Mouse (Mus musculus): ENCODE results near the gene Ptch2.

DNA sequence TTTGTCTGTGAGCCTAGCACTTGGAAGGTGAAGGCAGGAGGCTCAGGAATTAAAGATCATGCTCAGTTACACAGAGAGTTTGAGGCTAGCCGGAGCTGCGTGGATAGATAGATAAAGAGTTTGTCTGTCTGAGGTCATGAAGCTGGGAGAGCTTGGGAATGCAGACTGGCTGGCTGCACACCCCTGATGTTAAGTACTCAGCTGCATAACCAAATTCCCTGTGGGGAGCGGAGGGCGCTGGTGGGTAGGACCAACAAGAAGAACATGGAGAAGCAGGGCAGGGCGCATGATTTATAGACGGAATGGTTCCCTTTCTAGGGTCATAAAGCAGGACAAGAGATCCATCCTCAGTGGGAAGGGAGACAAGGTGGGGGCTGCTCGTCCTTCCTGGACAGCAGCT is 47.1 kb downstream of the Ptch2 start:
- TF ChIP-seq GATA1 (IDR thresholded peaks at IDR 0.05; ENCODE audit: borderline replicate concordance, low read length) (no peak), FLI1 (IDR thresholded peaks at IDR 0.05; ENCODE audit: low read length) (no peak)

All from megakaryocyte, embryonic 14.5 days (primary cell).